Mouse (Mus musculus) embryonic facial prominence, embryonic 12.5 days (tissue): ENCODE measurements around the gene Kremen1. TPM values are rescaled to one million over a fixed set of nuclear protein-coding genes. Genes with fewer than 3 reads are reported as not detected.

Experiments
- ATAC-seq: fragments of 200-750 bp; cut with Nextera tagmentation; 2 replicates; pipeline ENCODE4 v1.8.0; 2017; ENCODE audit not compliant: insufficient number of reproducible peaks, insufficient read depth, low FRiP score, low TSS enrichment
- H3K27ac ChIP-seq: fragments of 300-500 bp; sonication (generic); 2 replicates; pipeline ENCODE4 v1.5.1; 2016; ENCODE audit warnings: mild to moderate bottlenecking
- H3K27me3 ChIP-seq: fragments of 300-500 bp; sonication (generic); 2 replicates; pipeline ENCODE4 v1.6.1; 2016; ENCODE audit warnings: mild to moderate bottlenecking, moderate library complexity
- H3K36me3 ChIP-seq: fragments of 300-500 bp; sonication (generic); 2 replicates; pipeline ENCODE4 v1.6.1; 2016; ENCODE audit warnings: mild to moderate bottlenecking
- H3K4me1 ChIP-seq: fragments of 300-500 bp; sonication (generic); 2 replicates; pipeline ENCODE4 v1.6.1; 2016
- H3K4me2 ChIP-seq: fragments of 300-500 bp; sonication (generic); replicated peaks from 2 replicates; pipeline ENCODE4 v1.6.1; 2016; ENCODE audit warnings: mild to moderate bottlenecking, moderate library complexity
- H3K4me3 ChIP-seq: fragments of 300-500 bp; sonication (generic); 2 replicates; pipeline ENCODE4 v1.5.1; 2016; ENCODE audit warnings: mild to moderate bottlenecking
- H3K9ac ChIP-seq: fragments of 300-500 bp; sonication (generic); 2 replicates; pipeline ENCODE4 v1.6.1; 2016; ENCODE audit warnings: mild to moderate bottlenecking, moderate library complexity
- H3K9me3 ChIP-seq: fragments of 300-500 bp; sonication (generic); 2 replicates; pipeline ENCODE4 v1.6.1; 2016; ENCODE audit warnings: mild to moderate bottlenecking, moderate library complexity
- WGBS: fragments of 180-500 bp; shearing (Covaris S2); methylation state at CpG from one replicate; pipeline ENCODE4 v1.1.7; 2016; 5-methylcytosine and 5-hydroxymethylcytosine counted together
- polyA plus RNA-seq: library from polyadenylated mRNA; unstranded; fragments of >200 nt; fragmentation: Nextera tagmentation; extraction: Ambion mirVana; gene quantifications from 2 replicates; pipeline ENCODE4 v1.2.1, GENCODE M21; 2016

Kremen1 gene
- polyA plus RNA-seq, 1 experiment from 2014 or later = 24.7 TPM

- H3K27me3 ChIP-seq = no peaks in the 10 kb centered on the region
- H3K9me3 ChIP-seq = no peaks in the 10 kb centered on the region
- H3K27ac ChIP-seq = peak overlapping the region; percentile 82
- no peak overlapping the region for H3K9ac ChIP-seq
- WGBS = 23% methylated on average over 8 of the region's 8 CpGs
- peak overlapping the region; percentile 36 for H3K4me2 ChIP-seq
- no peak overlapping the region for H3K4me3 ChIP-seq
- H3K4me1 ChIP-seq = peaks cover 42% of the 10 kb centered on the region
- H3K36me3 ChIP-seq = peaks cover 17% of the 10 kb centered on the region; the same call in 1 of the 2 replicates
- ATAC-seq = no peak
Observed at GRCm38 (mm10) chr11:5244749-5245130, 16.6 kb downstream of the Kremen1 start.

DNA sequence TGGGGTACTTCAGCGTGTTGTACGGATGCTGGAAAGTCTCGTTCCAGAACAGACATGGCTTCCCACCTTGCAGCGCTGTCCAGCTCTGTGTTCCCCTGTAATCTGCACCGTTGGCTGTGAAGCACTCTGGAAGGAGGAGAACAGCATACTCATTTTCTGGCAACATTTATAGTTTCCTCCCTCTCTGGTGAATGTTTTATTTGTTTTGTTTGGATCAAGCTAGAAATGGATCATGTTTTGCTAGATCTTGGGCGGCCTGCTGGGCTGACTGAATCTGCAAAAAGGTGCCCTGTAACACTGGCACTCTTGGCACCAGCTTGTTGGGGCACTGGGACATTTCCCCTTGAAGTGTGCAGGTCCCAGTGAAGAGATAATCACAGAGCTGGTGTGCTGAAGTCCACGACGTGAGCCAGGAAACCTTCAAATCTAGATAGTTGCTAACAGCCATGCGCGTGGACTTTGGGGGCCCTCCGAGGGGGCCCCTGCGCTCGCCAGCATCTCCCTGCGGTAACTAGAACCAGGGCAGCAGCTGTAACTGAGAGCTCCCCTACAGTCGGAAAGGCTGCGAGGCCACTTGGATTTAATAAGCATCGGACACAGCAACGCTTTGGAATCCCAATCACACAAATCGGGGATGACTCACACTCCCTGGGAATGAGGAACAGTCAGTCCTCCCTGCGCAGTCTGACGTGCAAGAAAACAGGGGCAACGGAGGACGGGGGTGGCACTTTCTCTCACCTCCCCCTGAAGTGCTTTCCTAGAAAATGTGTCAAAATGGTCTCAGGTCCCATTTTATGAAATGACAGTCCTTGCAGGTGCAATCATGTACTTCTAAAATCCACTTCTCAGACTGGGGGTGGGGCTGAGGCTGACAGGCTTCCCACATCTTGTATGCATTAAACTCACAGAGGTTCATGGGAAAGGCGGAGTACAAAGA, 17.3 kb downstream of the Kremen1 start:
- Histone ChIP-seq H3K9ac (no peak overlapping the region), H3K27me3 (no peaks in the 10 kb centered on the region), H3K9me3 (no peaks in the 10 kb centered on the region), H3K36me3 (peaks cover 17% of the 10 kb centered on the region; the same call in 1 of the 2 replicates), H3K27ac (peak overlapping the region; percentile 82), H3K4me2 (peak overlapping the region; percentile 36), H3K4me1 (peaks cover 48% of the 10 kb centered on the region), H3K4me3 (peak overlapping the region; percentile 12)
- no peak; the same call in 1 of the 2 replicates for ATAC-seq
- 32% methylated on average over 24 of the region's 24 CpGs for WGBS

- Histone ChIP-seq H3K4me3 (no peak overlapping the region), H3K9me3 (no peaks in the 10 kb centered on the region), H3K27me3 (no peaks in the 10 kb centered on the region), H3K36me3 (peaks cover 17% of the 10 kb centered on the region), H3K4me1 (peaks cover 47% of the 10 kb centered on the region), H3K9ac (no peak overlapping the region), H3K27ac (no peak overlapping the region), H3K4me2 (no peak overlapping the region)
- 91% methylated on average over 7 of the region's 7 CpGs for WGBS
- no peak for ATAC-seq
Observed at GRCm38 (mm10) chr11:5243208-5243607, 18.1 kb downstream of the Kremen1 start.

GRCm38 (mm10) chr11:5242158-5242557, 19.2 kb downstream of the Kremen1 start:
- H3K4me3 ChIP-seq = no peak overlapping the region
- peaks cover 47% of the 10 kb centered on the region for H3K4me1 ChIP-seq
- WGBS = 84% methylated on average over 8 of the region's 8 CpGs

DNA sequence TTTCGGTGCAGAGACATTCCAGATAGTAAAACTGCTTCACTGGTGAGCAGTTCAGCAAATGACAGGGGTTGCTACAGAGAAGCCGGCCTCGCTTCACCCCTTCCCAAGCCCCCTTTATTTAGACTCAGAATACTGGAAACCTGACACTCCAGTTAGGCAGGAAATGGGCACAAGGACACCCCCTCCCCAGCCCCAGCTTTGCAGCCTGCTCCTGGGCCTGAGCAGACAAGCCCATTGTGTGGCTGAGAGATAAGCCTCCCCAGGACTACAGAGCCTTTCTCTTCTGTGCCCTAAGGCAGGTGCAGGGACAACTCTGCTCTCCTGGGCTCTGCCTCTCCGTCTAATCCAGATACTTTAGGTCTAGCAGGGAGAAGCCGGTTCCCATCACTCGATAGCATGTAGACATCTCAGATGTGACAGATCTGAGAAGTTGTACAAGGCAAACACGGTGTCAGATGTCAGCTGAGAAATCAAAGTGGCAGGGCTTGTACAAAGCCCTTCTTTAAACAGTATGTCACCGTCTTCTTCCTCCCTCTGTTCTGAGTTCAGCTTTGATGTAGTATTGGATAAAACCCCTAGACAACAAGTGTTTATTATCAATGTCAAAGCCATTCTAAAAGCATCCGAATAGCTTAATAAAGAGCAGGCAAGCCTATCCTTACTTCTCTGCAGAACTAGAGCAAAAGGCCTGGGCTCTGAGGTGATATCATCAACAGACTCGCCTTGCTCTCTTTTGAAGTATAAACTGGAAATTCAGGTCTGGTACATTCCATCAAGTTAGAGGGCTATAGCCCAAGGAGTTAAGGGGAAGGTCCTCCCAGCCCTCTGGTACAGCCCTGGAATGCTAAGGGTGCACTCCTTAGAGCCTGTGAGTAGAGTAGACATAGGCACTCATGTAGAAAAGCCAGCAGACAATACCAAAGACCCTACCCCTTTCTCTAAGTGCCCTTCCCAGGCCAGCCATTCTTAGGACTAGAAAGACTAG, 21.4 kb downstream of the Kremen1 start:
- Histone ChIP-seq H3K27me3 (no peaks in the 10 kb centered on the region), H3K4me2 (peak overlapping the region; percentile 12; the same call in 1 of the 2 replicates), H3K9me3 (no peaks in the 10 kb centered on the region), H3K9ac (no peak overlapping the region), H3K36me3 (peaks cover 29% of the 10 kb centered on the region), H3K4me1 (peaks cover 42% of the 10 kb centered on the region), H3K4me3 (no peak overlapping the region), H3K27ac (peak overlapping the region; percentile 82)
- ATAC-seq = peak; percentile 82
- WGBS = 3% methylated on average over 10 of the region's 10 CpGs

More at GRCm38 (mm10) chr11:5242158-5242557, 19.2 kb downstream of the Kremen1 start:
- Histone ChIP-seq H3K9ac (no peak overlapping the region), H3K36me3 (peaks cover 26% of the 10 kb centered on the region), H3K4me2 (no peak overlapping the region), H3K27me3 (no peaks in the 10 kb centered on the region), H3K27ac (no peak overlapping the region), H3K9me3 (no peaks in the 10 kb centered on the region)
- no peak for ATAC-seq

GRCm38 (mm10) chr11:5219910-5220447, 41.4 kb downstream of the Kremen1 start:
- H3K4me2 ChIP-seq = no peak overlapping the region
- H3K9ac ChIP-seq = no peak overlapping the region; the same call in 1 of the 2 replicates
- H3K36me3 ChIP-seq = no peaks in the 10 kb centered on the region
- H3K4me3 ChIP-seq = no peak overlapping the region
- ATAC-seq = no peak
- H3K9me3 ChIP-seq = no peaks in the 10 kb centered on the region
- H3K4me1 ChIP-seq = peaks cover 9% of the 10 kb centered on the region; the same call in 1 of the 2 replicates
- 40% methylated on average over 6 of the region's 6 CpGs for WGBS
- H3K27me3 ChIP-seq = no peaks in the 10 kb centered on the region
- H3K27ac ChIP-seq = no peak overlapping the region

DNA sequence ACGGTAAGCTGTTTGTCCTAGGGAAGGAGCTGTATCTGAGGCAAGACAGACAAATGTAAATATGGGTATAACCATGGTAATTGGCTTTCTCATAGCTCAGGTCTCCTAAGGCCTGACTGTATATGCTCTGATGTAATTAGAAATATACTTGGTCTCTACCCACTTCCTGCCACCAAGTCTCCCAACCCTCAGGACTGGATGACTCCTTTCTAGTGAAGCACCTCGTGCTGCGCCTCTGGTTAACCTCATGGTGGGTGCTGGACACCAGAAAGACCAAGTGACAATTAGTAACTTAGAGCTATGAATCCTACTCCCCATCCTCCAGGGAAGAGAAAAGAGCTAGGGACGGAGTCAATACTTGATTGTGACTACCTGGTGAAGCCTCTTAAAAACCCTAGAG, 42.0 kb downstream of the Kremen1 start:
- Histone ChIP-seq H3K27me3 (no peaks in the 10 kb centered on the region), H3K4me2 (no peak overlapping the region), H3K4me1 (peaks cover 9% of the 10 kb centered on the region; the same call in 1 of the 2 replicates), H3K4me3 (no peak overlapping the region), H3K9me3 (no peaks in the 10 kb centered on the region), H3K9ac (no peak overlapping the region), H3K36me3 (peaks cover 4% of the 10 kb centered on the region), H3K27ac (no peak overlapping the region)
- 93% methylated on average over 4 of the region's 4 CpGs for whole genome bisulfite sequencing
- no peak for ATAC-seq

- H3K9ac ChIP-seq = no peak overlapping the region
- H3K4me1 ChIP-seq = peaks cover 6% of the 10 kb centered on the region; the same call in 1 of the 2 replicates
- ATAC-seq = no peak
- no peaks in the 10 kb centered on the region for H3K9me3 ChIP-seq
- no peak overlapping the region for H3K4me2 ChIP-seq
- peaks cover 6% of the 10 kb centered on the region for H3K36me3 ChIP-seq
- no peaks in the 10 kb centered on the region for H3K27me3 ChIP-seq
- no peak overlapping the region; the same call in 1 of the 2 replicates for H3K27ac ChIP-seq
- 86% methylated on average over 14 of the region's 14 CpGs for WGBS
- H3K4me3 ChIP-seq = no peak overlapping the region
Observed at GRCm38 (mm10) chr11:5215401-5216187, 45.8 kb downstream of the Kremen1 start.

DNA sequence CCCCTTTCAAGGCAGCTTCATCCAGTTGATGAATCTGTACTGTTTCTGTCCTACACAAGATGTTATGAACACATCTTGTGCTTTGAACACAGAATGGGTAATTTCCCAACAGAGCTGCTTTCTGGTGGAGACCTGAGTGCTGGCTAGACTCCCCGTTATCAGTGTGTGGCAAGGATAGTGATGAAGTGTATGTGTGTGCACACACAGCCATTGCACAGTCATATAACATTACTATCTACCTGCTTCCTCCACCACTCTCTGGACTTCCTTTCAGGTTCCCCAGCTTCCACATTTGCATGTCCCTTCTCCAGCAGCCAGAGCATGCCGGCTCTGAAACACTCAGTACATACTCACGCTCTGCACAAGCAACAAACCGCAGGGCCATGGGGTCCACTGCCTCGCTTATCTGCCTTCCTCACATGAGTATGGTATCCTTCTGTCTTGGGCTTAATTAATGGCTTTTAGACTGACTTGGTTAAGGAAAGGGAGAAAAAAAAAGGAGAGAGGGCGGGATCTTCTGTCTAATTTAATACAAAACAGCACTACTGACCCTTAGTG, 46.8 kb downstream of the Kremen1 start:
- Histone ChIP-seq H3K4me2 (no peak overlapping the region), H3K4me1 (peaks cover 5% of the 10 kb centered on the region; the same call in 1 of the 2 replicates)
- 93% methylated on average over 6 of the region's 6 CpGs for WGBS

DNA sequence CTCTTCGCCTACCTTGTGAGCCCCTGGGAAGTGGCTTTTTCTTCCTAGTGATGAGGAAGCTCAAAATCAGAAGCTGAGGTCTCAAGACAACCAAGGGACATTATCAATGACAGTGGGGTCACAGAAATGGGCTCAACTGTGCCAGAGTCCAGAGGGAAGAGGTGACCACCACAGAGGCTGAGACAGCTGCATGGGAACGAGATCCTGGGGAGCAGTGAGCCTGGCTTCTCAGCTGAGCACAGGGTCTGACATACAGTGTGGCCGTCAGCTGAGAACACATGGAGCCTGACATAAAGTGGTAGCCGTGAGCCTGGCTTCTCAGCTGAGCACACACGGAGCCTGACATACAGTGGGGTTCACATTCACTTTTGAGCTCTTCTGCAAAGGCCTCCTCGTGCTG, 58.3 kb downstream of the Kremen1 start:
- Histone ChIP-seq H3K27ac (no peak overlapping the region), H3K4me3 (no peak overlapping the region), H3K9me3 (no peaks in the 10 kb centered on the region), H3K36me3 (peaks cover 41% of the 10 kb centered on the region), H3K4me1 (0 out of 2 replicates have a peak, but pooled peaks cover 3% of the 10 kb centered on the region), H3K4me2 (no peak overlapping the region), H3K9ac (no peak overlapping the region), H3K27me3 (no peaks in the 10 kb centered on the region)
- 82% methylated on average over 6 of the region's 6 CpGs for WGBS
- no peak for ATAC-seq

More for the DNA sequence above, 46.8 kb downstream of the Kremen1 start:
- no peak for ATAC-seq
- Histone ChIP-seq H3K9me3 (no peaks in the 10 kb centered on the region), H3K36me3 (peaks cover 9% of the 10 kb centered on the region), H3K9ac (no peak overlapping the region), H3K27me3 (no peaks in the 10 kb centered on the region), H3K27ac (no peak overlapping the region), H3K4me3 (no peak overlapping the region)
